Mouse (Mus musculus) midbrain, postnatal 0 days (tissue): ENCODE measurements around the gene Dpm3. TPM values are rescaled to one million over a fixed set of nuclear protein-coding genes. Genes with fewer than 3 reads are reported as not detected.

ENCODE experiments used
- ATAC-seq: fragments of 200-750 bp; cut with Nextera tagmentation; 2 replicates; pipeline ENCODE4 v1.8.0; 2017; ENCODE audit warnings: moderate number of reproducible peaks, mild to moderate bottlenecking, moderate TSS enrichment, moderate library complexity; ENCODE audit not compliant: low FRiP score
- DNase-seq: peaks from one replicate; pipeline ENCODE4 v3.0.0-alpha.2; 2015; ENCODE audit warnings: low spot score
- H3K27ac ChIP-seq: fragments of 300-500 bp; sonication (generic); 2 replicates; pipeline ENCODE4 v1.5.1; 2014; ENCODE audit warnings: low read depth, mild to moderate bottlenecking, low read length, mixed read lengths
- H3K27me3 ChIP-seq: fragments of 300-500 bp; sonication (generic); 2 replicates; pipeline ENCODE4 v1.6.1; 2014; ENCODE audit warnings: low read length, control low read depth, mixed read lengths; ENCODE audit not compliant: insufficient read depth
- H3K36me3 ChIP-seq: fragments of 300-500 bp; sonication (generic); 2 replicates; pipeline ENCODE4 v1.6.1; 2014; ENCODE audit warnings: low read length, control low read depth, mixed read lengths; ENCODE audit not compliant: insufficient read depth
- H3K4me1 ChIP-seq: fragments of 300-500 bp; sonication (generic); 2 replicates; pipeline ENCODE4 v1.6.1; 2014; ENCODE audit warnings: mild to moderate bottlenecking, control low read depth, antibody characterized with exemption, low read length, mixed read lengths; ENCODE audit not compliant: insufficient read depth
- H3K4me2 ChIP-seq: fragments of 300-500 bp; sonication (generic); 2 replicates; pipeline ENCODE4 v1.6.1; 2014; ENCODE audit warnings: low read depth, mild to moderate bottlenecking, low read length, mixed read lengths; ENCODE audit not compliant: poor library complexity, severe bottlenecking
- H3K4me3 ChIP-seq: fragments of 300-500 bp; sonication (generic); 2 replicates; pipeline ENCODE4 v1.5.1; 2014; ENCODE audit warnings: low read depth, mild to moderate bottlenecking, low read length, moderate library complexity
- H3K9ac ChIP-seq: fragments of 300-500 bp; sonication (generic); replicated peaks from 2 replicates; pipeline ENCODE4 v1.6.1; 2014; ENCODE audit warnings: mild to moderate bottlenecking, low read length, moderate library complexity, mixed read lengths; ENCODE audit not compliant: poor library complexity, severe bottlenecking
- H3K9me3 ChIP-seq: fragments of 300-500 bp; sonication (generic); 2 replicates; pipeline ENCODE4 v1.6.1; 2016; ENCODE audit warnings: low read length, control low read depth
- CTCF ChIP-seq: IDR thresholded peaks from 2 replicates; pipeline ENCODE4 v1.5.1; 2016; ENCODE audit warnings: antibody characterized with exemption, mild to moderate bottlenecking
- WGBS: fragments of 180-500 bp; shearing (Covaris S2); extraction: QIAGEN DNeasy Blood & Tissue Kit; methylation state at CpG from one replicate; pipeline ENCODE4 v1.1.7; 2014; 5-methylcytosine and 5-hydroxymethylcytosine counted together
- polyA plus RNA-seq: library from polyadenylated mRNA; unstranded; fragments of >200 nt; fragmentation: Nextera tagmentation; extraction: Ambion mirVana; gene quantifications from 2 replicates; pipeline ENCODE4 v1.2.1, GENCODE M21; 2015
- total RNA-seq: library from RNA; depleted of rRNA; stranded (reverse); fragments of >200 nt; gene quantifications from 2 replicates; pipeline ENCODE4 v1.2.3, GENCODE M21; 2014

Dpm3 gene
- total and polyA plus RNA-seq, 2 experiments from 2014 or later: 69.4 to 223 TPM

GRCm38 (mm10) chr3:89277281-89278021 is 18.3 kb downstream of the Dpm3 start:
- peak overlapping the region; percentile 88 for H3K4me2 ChIP-seq
- no peak overlapping the region for H3K27ac ChIP-seq
- ATAC-seq: no peak

GRCm38 (mm10) chr3:89278107-89278506 is 18.9 kb downstream of the Dpm3 start:
- H3K4me2 ChIP-seq: peak overlapping the region; percentile 88
- whole genome bisulfite sequencing: 85% methylated on average over 7 of the region's 7 CpGs

More at GRCm38 (mm10) chr3:89277281-89278021, 18.3 kb downstream of the Dpm3 start:
- Histone ChIP-seq H3K9me3 (no peaks in the 10 kb centered on the region), H3K4me1 (peaks cover 7% of the 10 kb centered on the region), H3K4me3 (no peak overlapping the region), H3K9ac (no peak overlapping the region), H3K36me3 (no peaks in the 10 kb centered on the region), H3K27me3 (peaks cover 7% of the 10 kb centered on the region; the same call in 1 of the 2 replicates)
- no peak for DNase-seq
- no peak for TF ChIP-seq CTCF
- WGBS: 62% methylated on average over 14 of the region's 14 CpGs

GRCm38 (mm10) chr3:89278643-89279042 is 19.5 kb downstream of the Dpm3 start:
- DNase-seq: no peak
- H3K27ac ChIP-seq: 0 out of 2 replicates have a peak overlapping the region, but pooled peaks have one; percentile 34

More at GRCm38 (mm10) chr3:89278107-89278506, 18.9 kb downstream of the Dpm3 start:
- peaks cover 7% of the 10 kb centered on the region; the same call in 1 of the 2 replicates for H3K27me3 ChIP-seq
- no peak for TF ChIP-seq CTCF
- H3K4me1 ChIP-seq: peaks cover 7% of the 10 kb centered on the region
- no peaks in the 10 kb centered on the region for H3K9me3 ChIP-seq
- DNase-seq (no peak), ATAC-seq (no peak)
- H3K4me3 ChIP-seq: 0 out of 2 replicates have a peak overlapping the region, but pooled peaks have one; percentile 5
- no peaks in the 10 kb centered on the region for H3K36me3 ChIP-seq
- no peak overlapping the region for H3K27ac ChIP-seq
- H3K9ac ChIP-seq: no peak overlapping the region

GRCm38 (mm10) chr3:89279153-89279890 is 20.2 kb downstream of the Dpm3 start:
- TF ChIP-seq CTCF: no peak
- DNase-seq: peak; percentile 79
- H3K4me3 ChIP-seq: peak overlapping the region; percentile 41
- H3K27ac ChIP-seq: peak overlapping the region; percentile 51; the same call in 1 of the 2 replicates
- peaks cover 7% of the 10 kb centered on the region; the same call in 1 of the 2 replicates for H3K27me3 ChIP-seq
- ATAC-seq: peak; percentile 36
- H3K36me3 ChIP-seq: no peaks in the 10 kb centered on the region
- peaks cover 7% of the 10 kb centered on the region for H3K4me1 ChIP-seq
- no peaks in the 10 kb centered on the region for H3K9me3 ChIP-seq
- WGBS: 4% methylated on average over 34 of the region's 35 CpGs
- H3K9ac ChIP-seq: peak overlapping the region; percentile 59
- peak overlapping the region; percentile 88 for H3K4me2 ChIP-seq

More at GRCm38 (mm10) chr3:89278643-89279042, 19.5 kb downstream of the Dpm3 start:
- Histone ChIP-seq H3K9ac (no peak overlapping the region), H3K9me3 (no peaks in the 10 kb centered on the region), H3K36me3 (no peaks in the 10 kb centered on the region), H3K27me3 (peaks cover 7% of the 10 kb centered on the region; the same call in 1 of the 2 replicates), H3K4me2 (peak overlapping the region; percentile 88), H3K4me3 (peak overlapping the region; percentile 41), H3K4me1 (peaks cover 7% of the 10 kb centered on the region)
- no peak for ATAC-seq
- 36% methylated on average over 8 of the region's 8 CpGs for WGBS
- TF ChIP-seq CTCF: no peak

GRCm38 (mm10) chr3:89280050-89280605 is 21.0 kb downstream of the Dpm3 start:
- Histone ChIP-seq H3K4me3 (peak overlapping the region; percentile 41), H3K36me3 (no peaks in the 10 kb centered on the region), H3K9ac (peak overlapping the region; percentile 59; the same call in 1 of the 2 replicates), H3K4me1 (peaks cover 7% of the 10 kb centered on the region), H3K4me2 (peak overlapping the region; percentile 88), H3K9me3 (no peaks in the 10 kb centered on the region), H3K27me3 (peaks cover 7% of the 10 kb centered on the region; the same call in 1 of the 2 replicates), H3K27ac (peak overlapping the region; percentile 51; the same call in 1 of the 2 replicates)
- ATAC-seq (peak; percentile 29; the same call in 1 of the 2 replicates), DNase-seq (peak; percentile 57)
- TF ChIP-seq CTCF: peak; percentile 12; the same call in 1 of the 2 replicates
- under 1% methylated on average over 29 of the region's 29 CpGs for WGBS
